Mouse (Mus musculus) kidney, adult 18-20 months (tissue): ENCODE results near the gene St7l.
A peak's percentile ranks its signal among the peaks of the same experiment; 100 is the strongest.

ENCODE experiments used
- DNase-seq: peaks from one replicate; pipeline ENCODE4 v3.0.0; 2021

The St7l gene

GRCm38 (mm10) chr3:104905389-104905788 lies 41.6 kb downstream of the St7l start:
- DNase-seq, result no peak

- no peak for DNase-seq
Observed at GRCm38 (mm10) chr3:104906007-104906406, 42.2 kb downstream of the St7l start.

GRCm38 (mm10) chr3:104909195-104909594 lies 45.4 kb downstream of the St7l start:
- no peak for DNase-seq

GRCm38 (mm10) chr3:104914986-104915385 lies 51.2 kb downstream of the St7l start:
- no peak for DNase-seq

GRCm38 (mm10) chr3:104929385-104929784 lies 65.6 kb downstream of the St7l start:
- no peak for DNase-seq

GRCm38 (mm10) chr3:104937728-104938305 lies 74.0 kb downstream of the St7l start:
- no peak for DNase-seq

GRCm38 (mm10) chr3:104938327-104938726 lies 74.5 kb downstream of the St7l start:
- DNase-seq, result no peak

GRCm38 (mm10) chr3:104940691-104941090 lies 76.9 kb downstream of the St7l start:
- no peak for DNase-seq

GRCm38 (mm10) chr3:104942682-104943081 lies 78.9 kb downstream of the St7l start:
- DNase-seq, result no peak

- DNase-seq, result no peak
Observed at GRCm38 (mm10) chr3:104943333-104943732, 79.5 kb downstream of the St7l start.

GRCm38 (mm10) chr3:104944894-104945293 lies 81.1 kb downstream of the St7l start:
- no peak for DNase-seq

- no peak for DNase-seq
Observed at GRCm38 (mm10) chr3:104950926-104951325, 87.1 kb downstream of the St7l start.

GRCm38 (mm10) chr3:104952891-104953670 lies 89.3 kb downstream of the St7l start:
- no peak for DNase-seq

GRCm38 (mm10) chr3:104954137-104954536 lies 90.3 kb downstream of the St7l start:
- DNase-seq, result no peak

- no peak for DNase-seq
Observed at GRCm38 (mm10) chr3:104954551-104954950, 90.7 kb downstream of the St7l start.

GRCm38 (mm10) chr3:104956131-104956581 lies 92.4 kb downstream of the St7l start:
- no peak for DNase-seq

GRCm38 (mm10) chr3:104960026-104961000 lies 96.5 kb downstream of the St7l start:
- DNase-seq, result no peak

GRCm38 (mm10) chr3:104961066-104962059 lies 97.6 kb downstream of the St7l start, which contains the start of gene Wnt2b:
Gene Wnt2b, minus strand, starts transcription at chr3:104961921.
- peak; percentile 16 for DNase-seq

GRCm38 (mm10) chr3:104962141-104962611 lies 98.4 kb downstream of the St7l start:
- peak; percentile 12 for DNase-seq

GRCm38 (mm10) chr3:104962866-104963265 lies 99.1 kb downstream of the St7l start:
- DNase-seq, result no peak
